Mouse (Mus musculus) cortical plate, adult 2 months (tissue): ENCODE measurements around the gene Foxj2. TPM values are rescaled to one million over a fixed set of nuclear protein-coding genes. Genes with fewer than 3 reads are reported as not detected.

Experiments
- H3K27ac ChIP-seq: fragments of 200-500 bp; 2 replicates; pipeline ENCODE4 v1.5.1; 2012; ENCODE audit warnings: low read length, control low read depth, inconsistent platforms; ENCODE audit not compliant: insufficient read depth
- H3K4me1 ChIP-seq: fragments of 200-500 bp; 2 replicates; pipeline ENCODE4 v1.6.1; 2011; ENCODE audit warnings: low read length; ENCODE audit not compliant: control insufficient read depth, insufficient read depth
- H3K4me3 ChIP-seq: fragments of 200-500 bp; 2 replicates; pipeline ENCODE4 v1.5.1; 2011; ENCODE audit warnings: mild to moderate bottlenecking, low read length, control low read depth; ENCODE audit not compliant: insufficient read depth
- CTCF ChIP-seq: fragments of 200-500 bp; IDR thresholded peaks from 2 replicates; pipeline ENCODE4 v1.5.1; 2011; ENCODE audit warnings: mild to moderate bottlenecking, control low read depth, low read length; ENCODE audit not compliant: insufficient read depth; ENCODE audit errors: extremely low read depth
- POLR2A ChIP-seq: fragments of 200-500 bp; IDR thresholded peaks from 2 replicates; pipeline ENCODE4 v1.6.1; 2011; ENCODE audit warnings: mild to moderate bottlenecking, low read length, control low read depth; ENCODE audit not compliant: insufficient read depth; ENCODE audit errors: extremely low read depth
- polyA plus RNA-seq: library from polyadenylated mRNA; depleted of rRNA; stranded (reverse); fragments of >200 nt; gene quantifications from 2 replicates; pipeline ENCODE4 v1.2.3, GENCODE M21; 2012

The Foxj2 gene
- polyA plus RNA-seq, 1 experiment: 12.7 TPM

DNA sequence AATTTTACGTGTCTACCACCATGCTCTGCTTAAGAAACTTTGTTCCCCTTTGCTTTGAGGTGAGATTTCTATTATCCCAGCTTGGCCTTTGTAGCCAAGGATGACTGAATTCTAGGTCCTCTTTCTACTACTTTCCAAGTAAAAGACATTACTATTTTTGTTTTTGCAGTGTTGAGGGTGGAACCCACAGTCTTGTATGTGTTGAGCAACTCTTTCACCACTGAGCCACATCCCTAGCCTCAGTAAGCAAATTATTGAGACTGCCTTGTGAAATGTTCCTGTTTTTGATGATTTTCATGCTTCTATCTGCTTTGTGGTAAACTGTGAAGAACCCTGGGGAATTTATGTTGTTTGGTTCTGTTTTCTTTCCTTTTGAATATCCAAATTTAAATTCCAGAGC, 43.2 kb downstream of the Foxj2 start:
- H3K4me1 ChIP-seq: no peaks in the 10 kb centered on the region
- TF ChIP-seq CTCF: no peak
- no peak for TF ChIP-seq POLR2A
- no peak overlapping the region for H3K4me3 ChIP-seq
- H3K27ac ChIP-seq: no peak overlapping the region

DNA sequence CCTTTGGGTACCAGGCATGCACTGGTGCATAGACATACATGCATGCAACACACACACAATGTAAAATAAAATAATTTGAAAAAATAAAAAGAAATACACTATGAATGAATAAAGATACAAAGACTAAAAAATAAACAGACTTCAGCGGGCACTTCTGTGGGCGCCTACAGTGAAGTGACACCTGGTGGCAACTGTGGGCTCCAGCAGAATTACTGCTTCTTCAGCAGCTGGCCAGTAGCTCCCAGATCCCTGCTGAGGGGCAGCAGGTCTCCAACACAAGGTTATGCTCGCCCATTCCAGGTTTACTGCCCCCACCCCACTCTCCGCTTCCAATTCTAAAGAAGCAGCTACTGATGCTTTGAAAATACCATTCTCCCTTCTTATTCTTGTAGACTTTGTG, 48.2 kb downstream of the Foxj2 start:
- Histone ChIP-seq H3K4me1 (no peaks in the 10 kb centered on the region), H3K27ac (no peak overlapping the region)
- TF ChIP-seq CTCF: peak; percentile 16; the same call in 1 of the 2 replicates
- TF ChIP-seq POLR2A: no peak

DNA sequence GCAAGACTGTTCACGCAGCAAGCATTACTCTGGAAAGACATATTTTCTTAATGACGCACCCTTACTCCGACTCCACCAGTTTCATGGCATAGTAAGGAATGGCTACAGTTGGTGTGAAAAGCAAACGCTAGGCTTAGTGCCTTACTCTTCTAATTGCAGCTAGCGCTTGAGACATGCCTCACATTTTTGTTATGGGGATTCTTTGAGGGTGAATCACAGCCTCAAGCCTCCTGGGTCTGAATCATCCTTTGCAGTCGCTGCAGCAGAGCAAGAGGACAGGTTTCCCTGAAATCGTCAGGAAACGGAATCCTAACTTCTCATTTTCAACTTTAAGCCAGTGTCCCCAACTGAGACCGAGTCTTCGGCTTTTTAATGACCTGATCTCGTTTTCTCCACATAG, 50.1 kb downstream of the Foxj2 start:
- Histone ChIP-seq H3K27ac (no peak overlapping the region), H3K4me3 (no peak overlapping the region), H3K4me1 (no peaks in the 10 kb centered on the region)
- no peak for TF ChIP-seq POLR2A
- no peak for TF ChIP-seq CTCF

More for the DNA sequence above, 48.2 kb downstream of the Foxj2 start:
- H3K4me3 ChIP-seq: no peak overlapping the region

DNA sequence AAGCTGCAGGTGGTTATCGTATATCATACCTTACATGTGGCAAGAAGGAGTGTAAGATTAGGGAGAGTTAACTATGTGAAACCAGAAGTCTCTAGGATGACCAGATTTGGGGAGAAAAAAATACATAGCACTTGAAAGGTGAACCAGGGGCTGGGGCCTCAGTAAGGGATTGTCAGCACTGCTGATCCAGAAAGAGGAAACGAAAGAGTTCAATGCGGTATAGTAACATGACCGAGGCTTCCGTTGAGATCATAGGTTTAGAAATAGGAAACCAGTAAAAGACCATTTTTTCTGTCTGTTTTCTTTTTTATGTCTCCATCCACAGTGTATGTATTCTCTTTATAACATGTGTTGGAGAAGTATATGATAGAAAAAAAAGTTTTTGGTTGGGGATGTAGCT, 53.1 kb downstream of the Foxj2 start:
- TF ChIP-seq POLR2A (no peak), CTCF (no peak)
- Histone ChIP-seq H3K4me3 (no peak overlapping the region), H3K4me1 (peaks cover 4% of the 10 kb centered on the region; the same call in 1 of the 2 replicates), H3K27ac (no peak overlapping the region)

DNA sequence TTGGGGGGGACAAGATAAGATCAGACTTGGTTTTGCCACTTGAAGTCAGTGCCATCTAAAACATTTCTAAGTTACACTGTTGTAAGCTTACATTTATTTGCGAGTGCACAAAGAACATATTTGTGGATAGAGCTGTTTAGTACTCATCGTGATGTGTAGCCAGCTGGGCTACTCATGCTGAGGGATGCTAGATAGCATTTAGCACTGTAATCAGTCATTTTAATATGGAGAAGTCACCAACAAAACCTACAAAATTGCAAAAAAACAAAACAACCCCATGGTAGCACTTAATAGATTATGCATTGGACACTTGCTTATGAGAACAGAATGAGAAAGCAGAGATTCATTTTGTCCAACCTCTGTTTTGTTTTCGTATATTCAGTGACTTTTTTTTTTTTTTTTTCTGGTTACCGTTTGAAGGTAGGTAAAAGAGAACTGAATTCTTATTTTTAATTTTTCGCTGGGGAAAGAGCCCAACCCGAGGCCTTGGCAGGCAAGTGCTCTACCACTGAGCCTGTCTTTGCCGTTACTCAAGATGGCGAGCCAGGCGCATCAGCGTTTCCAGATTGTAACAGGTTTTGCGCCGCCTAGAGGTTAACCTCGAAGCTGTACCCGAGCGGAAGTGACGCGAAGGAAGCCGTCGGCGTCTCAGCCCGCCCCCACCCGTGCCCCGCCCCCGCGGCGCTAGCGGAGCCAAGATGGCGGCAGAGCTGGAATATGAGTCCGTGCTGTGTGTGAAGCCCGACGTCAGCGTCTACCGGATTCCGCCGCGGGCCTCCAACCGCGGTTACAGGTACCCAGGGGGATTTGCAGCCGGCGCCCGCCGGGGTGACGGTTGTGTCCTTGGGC, 54.4 kb downstream of the Foxj2 start, which contains the start of gene Necap1:
Gene Necap1, plus strand, starts transcription at position 604 of the 849 bp plus-strand sequence.
- Histone ChIP-seq H3K27ac (peak within 1 kb of the TSS; percentile 76), H3K4me3 (peak within 1 kb of the TSS; percentile 92), H3K4me1 (peaks cover 4% of the 10 kb centered on the region; the same call in 1 of the 2 replicates)
- TF ChIP-seq CTCF (peak; percentile 71), POLR2A (peak; percentile 66; the same call in 1 of the 2 replicates)

DNA sequence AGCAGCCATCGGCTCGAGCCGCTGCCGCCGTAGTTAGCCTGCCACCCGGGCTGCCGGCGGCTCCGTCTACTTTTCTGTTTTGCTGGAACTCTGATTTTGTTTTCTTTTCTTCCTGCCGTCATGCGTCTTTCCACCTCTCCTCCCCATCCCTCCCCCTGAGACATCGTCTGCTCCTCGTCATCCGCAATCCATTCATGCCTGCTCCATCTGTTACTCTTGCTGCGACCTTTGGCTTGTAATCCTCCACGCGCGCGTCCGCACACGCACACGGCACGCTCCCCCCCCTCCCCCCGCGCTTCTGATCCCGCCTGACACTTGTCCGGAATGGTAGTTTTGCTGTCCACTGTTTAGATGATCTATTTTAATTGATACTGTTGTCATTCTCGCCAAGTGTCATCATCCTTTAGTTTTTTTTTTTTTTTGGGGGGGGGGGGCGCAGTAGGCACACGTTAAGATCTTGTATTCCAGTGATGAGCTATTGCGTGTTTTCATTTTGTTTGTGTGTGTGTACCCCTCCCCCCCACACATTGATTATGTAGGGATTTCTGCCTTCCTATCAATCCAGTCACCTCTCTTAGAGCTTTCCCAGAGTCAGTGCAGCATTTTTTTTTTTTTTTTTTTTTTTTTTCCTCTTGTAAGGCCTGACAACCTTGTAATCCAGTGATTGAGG, 55.1 kb downstream of the Foxj2 start:
- peak overlapping the region; percentile 92 for H3K4me3 ChIP-seq
- peaks cover 4% of the 10 kb centered on the region; the same call in 1 of the 2 replicates for H3K4me1 ChIP-seq
- peak overlapping the region; percentile 76 for H3K27ac ChIP-seq
- no peak for TF ChIP-seq POLR2A
- TF ChIP-seq CTCF: no peak

DNA sequence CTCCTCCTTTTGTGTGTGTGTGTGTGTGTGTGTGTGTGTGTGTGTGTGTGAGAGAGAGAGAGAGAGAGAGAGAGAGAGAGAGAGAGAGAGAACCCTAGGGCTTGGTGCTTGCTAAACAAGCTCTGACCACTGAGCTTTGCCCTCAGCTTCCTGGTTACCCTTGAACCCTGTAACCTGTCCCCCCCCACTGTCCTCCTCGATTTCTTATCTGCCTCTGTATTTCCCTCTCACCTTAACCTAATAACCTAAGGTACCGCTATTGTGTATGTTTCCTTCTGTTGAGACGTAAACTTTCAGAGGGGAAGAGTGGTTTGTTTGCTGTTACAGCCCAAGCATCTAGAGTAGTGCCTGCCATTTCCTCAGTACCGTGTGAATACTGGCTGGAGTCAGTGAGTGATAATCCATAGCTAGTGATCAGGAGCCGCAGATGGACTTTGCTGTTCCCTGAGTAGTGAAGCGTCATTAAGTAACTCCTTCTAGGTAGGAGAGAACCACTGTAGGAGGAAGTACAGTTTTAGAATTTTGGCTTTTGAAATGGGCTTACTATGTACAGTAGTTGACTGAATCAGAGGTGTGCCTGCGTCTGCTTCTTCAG, 59.5 kb downstream of the Foxj2 start:
- peaks cover 4% of the 10 kb centered on the region; the same call in 1 of the 2 replicates for H3K4me1 ChIP-seq

DNA sequence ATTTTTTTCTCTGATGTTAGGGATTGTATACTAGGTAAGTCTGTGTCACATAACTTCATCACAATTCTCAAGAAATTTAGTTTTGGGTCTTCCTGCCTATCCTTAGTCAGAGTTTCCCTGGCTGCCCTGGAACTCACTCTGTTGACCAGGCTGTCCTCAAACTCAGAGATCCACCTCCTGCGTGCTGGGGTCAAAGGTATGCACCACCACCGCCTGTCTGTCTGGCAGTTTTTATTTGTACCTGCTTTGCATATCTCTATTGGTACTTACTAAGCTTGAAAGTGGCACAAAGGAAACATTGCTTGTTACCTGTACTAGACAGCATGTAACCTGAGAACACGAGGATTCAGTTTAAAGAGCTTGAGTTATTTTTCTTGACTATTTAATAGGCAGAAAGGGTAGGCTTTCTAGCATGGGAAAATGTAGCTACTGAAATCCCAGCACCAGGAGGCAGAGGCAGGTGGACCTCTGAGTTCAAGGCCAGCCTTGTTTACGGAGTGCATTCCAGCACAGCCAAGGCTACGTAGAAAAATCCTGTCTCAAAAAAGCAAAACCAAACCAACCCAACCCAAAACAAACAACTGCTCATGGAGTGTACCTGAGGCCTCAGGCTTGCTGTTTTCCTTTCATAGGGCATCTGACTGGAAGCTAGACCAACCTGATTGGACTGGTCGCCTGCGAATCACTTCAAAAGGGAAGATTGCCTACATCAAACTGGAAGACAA, 60.2 kb downstream of the Foxj2 start:
- H3K4me3 ChIP-seq: no peak overlapping the region
- H3K4me1 ChIP-seq: peaks cover 4% of the 10 kb centered on the region; the same call in 1 of the 2 replicates
- H3K27ac ChIP-seq: no peak overlapping the region
- TF ChIP-seq CTCF: no peak
- no peak for TF ChIP-seq POLR2A

More for the DNA sequence above, 59.5 kb downstream of the Foxj2 start:
- no peak overlapping the region for H3K27ac ChIP-seq
- TF ChIP-seq POLR2A (no peak), CTCF (no peak)
- H3K4me3 ChIP-seq: no peak overlapping the region

DNA sequence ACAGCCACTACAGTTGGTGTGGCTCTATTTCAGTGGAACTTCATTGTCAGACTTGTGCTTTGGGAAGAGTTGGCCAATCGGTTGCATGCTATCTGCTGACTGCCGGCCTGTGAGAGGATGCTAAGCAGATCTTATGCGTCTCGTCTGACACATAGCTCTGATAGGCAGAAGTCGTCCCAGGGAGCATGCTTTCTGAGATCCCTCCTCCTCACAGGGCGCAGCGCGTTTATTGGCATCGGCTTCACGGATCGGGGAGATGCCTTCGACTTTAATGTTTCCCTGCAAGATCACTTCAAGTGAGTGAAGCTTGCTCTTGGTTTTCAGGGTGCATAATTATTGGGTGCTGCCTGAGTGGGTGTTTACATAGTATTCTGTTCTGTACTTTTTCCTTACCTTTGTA, 61.6 kb downstream of the Foxj2 start:
- Histone ChIP-seq H3K4me1 (no peaks in the 10 kb centered on the region; the same call in 1 of the 2 replicates), H3K27ac (no peak overlapping the region), H3K4me3 (no peak overlapping the region)
- no peak for TF ChIP-seq POLR2A
